Mouse (Mus musculus): ENCODE measurements around the gene Fibp.
A peak's percentile ranks its signal among the peaks of the same experiment; 100 is the strongest.
"Not testable (repeated sequence)": the region's sequence is repeated elsewhere in the genome, so short reads cannot be mapped to it uniquely, and the experiment has no call there.

Fibp gene

DNA sequence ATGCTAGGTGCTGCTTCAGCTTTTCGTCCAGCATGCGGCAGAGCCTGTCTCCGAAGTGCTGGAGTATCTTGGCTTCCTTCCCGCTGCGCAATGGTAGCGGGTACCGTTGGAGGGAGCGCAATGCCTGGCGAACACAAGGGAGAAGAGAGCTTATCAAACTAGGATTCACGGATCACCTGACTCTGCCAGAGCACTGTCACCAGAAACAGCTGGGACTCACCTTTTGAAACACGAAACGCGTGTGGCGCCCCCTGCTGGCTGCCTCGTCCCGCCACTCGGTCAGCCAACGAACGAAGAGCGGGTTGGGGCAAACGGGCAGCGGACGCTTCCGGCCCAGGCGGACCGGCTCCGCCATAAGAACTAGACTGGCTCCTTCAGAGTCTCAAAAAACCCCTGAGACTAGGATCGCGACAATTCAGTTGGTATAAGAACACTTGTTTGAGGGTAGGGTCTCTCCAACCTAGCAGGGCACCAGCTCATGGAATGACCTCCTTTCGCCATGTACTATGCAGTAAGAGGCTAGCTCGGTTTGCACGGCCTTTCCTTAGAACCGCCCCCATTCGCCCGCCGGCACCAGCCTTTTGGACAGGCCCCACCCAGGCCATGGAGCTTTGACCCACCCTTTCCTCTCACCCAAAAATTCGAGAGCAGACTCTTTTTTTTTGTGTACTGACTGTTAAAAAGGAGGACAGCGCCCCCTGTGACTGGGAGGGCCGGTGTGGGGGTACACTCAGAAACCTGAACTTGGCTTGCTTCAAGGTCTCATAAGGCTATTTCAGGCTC lies 27.5 kb downstream of the Fibp start, which contains the start of gene Mus81:
Mus81 (minus strand) TSS at position 635 of the 783 bp plus-strand sequence.
- peak; percentile 97 for DNase-seq (ENCODE audit: low read depth, low spot score)

DNA sequence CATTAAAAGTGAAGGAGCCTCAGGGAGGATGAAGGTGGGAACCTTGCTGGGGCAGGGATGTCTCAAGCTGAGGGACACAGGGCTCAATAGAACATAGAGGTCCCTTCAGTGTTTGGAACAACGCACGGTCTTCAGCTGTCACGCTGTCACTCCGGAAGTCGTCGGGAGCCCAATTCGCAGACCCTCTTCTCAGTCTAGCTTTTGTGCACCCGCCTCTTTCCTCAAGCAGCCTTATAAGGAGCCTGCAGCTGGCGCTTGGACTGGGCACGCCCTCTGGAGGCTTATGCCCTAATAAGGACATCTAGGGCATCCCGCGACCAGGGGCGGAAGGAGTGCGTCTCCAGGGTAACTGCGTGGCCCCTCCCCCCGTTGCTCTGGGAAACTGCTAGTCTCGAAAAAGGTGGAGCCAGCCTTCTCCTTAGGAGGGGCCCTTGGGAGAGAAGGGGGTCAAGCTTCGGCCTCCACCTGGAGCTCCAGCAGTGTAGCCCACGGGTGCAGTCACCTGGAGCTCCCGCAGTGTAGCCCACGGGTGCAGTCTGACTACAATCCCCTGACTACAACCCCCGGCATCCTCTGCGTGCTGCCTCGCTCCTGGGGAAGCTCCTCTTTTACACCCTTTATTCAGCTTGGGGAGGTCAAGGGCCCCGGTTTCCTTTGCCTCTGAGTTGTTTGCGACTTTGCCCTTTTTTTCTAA lies 28.6 kb downstream of the Fibp start:
- DNase-seq (ENCODE audit: low read depth, low spot score): peak; percentile 100

DNA sequence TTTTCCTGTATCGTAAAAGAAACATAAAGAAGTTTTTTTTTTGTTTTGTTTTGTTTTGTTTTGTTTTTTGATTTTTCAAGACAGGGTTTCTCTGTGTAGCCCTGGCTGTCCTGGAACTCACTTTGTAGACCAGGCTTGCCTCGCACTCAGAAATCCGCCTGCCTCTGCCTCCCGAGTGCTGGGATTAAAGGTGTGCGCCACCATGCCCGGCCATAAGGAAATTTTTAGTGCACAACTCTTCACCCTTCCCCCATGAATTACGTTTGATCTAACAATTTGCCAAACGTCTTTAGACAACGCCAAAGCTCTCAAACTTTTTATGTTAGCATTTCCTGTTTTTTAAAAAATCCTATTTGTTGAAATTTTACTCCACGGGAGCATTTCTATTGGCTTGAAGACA lies 29.3 kb downstream of the Fibp start:
- not testable (repeated sequence) for DNase-seq (ENCODE audit: low read depth, low spot score)

DNA sequence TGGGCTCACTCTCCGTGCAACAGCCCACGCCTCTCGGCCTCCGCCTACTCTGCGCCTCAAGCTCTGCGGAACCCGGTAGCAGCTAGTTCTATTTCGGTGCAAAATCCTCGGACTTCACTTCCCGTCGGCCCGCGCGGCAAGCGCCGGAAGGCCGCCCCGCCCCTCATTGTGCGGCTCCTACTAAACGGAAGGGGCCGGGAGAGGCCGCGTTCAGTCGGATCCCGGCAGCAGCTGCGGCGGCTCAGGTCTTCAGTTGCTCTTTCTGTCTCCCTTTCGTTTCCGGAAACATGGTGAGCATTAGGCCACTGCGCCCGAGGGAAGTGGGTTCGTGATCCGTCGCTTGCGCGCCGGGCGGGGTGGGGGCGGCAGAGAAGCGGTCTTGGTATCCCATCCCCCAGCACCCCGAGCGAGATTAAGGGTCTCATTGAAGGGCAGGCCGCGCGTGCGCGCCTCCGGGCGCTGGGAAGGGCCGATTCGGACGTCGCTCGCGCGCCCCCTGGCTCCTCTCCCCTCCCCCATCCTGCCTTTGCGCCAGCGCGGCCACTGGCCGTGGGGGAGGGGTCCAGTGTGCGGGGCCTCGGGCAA lies 30.0 kb downstream of the Fibp start, which contains the start of gene Cfl1:
Cfl1 (plus strand) TSS at position 143 of the 585 bp plus-strand sequence.
- peak; percentile 98 for DNase-seq (ENCODE audit: low read depth, low spot score)

DNA sequence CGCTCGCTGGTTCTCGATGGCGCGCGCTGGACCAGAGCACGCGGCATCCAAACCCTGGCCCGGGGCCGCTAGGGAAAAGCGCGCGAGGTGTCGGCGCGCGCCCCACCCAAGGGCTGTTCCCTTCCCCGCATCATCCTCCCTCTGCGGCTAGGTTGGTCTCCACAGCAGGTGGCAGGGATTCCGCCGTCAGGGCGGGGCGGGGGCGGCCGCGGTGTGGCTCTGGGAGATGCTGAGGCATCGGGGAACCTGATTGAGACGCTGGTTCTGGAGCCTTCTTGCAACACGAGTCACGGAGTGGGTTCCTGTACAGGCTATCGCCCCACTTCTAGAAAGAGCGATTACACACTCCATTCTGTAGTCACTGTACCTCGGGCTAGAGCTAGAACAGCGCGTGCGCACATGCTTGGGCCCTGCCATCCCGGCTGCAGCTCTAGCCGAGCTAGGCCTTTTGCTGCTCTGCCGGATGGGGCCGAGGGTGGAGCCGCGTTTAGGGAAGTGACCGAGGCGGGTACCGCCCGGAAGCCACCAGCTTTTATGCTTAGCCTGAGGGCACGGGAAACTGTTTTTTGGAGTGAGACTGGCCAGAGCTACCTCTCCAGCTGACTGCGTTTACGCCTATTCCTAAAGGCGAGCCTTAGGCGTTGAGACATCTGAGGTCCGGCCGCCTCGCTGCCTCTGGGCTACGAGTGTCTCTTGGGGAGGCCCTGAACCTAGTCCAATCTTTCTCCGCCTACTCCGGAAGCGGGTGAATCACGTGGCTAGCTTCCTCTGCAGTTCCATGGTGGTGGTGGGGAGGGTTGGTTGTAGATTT lies 30.7 kb downstream of the Fibp start:
- peak; percentile 95 for DNase-seq (ENCODE audit: low read depth, low spot score)

DNA sequence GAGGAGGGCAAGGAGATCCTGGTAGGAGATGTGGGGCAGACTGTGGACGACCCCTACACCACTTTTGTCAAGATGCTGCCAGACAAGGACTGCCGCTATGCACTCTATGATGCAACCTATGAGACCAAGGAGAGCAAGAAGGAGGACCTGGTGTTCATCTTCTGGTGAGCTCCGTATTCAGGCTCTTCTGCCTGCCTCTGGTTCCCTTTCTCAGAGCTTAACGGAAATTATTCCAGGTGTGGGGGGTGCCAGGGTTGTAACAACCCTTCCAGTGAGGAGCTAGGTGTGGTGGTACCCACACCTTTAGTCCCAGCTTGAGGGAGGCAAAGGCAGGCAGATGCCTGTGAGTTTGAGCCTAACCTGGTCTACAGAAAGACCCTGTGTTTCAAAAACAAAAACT lies 32.2 kb downstream of the Fibp start:
- DNase-seq (ENCODE audit: low read depth, low spot score): no peak

DNA sequence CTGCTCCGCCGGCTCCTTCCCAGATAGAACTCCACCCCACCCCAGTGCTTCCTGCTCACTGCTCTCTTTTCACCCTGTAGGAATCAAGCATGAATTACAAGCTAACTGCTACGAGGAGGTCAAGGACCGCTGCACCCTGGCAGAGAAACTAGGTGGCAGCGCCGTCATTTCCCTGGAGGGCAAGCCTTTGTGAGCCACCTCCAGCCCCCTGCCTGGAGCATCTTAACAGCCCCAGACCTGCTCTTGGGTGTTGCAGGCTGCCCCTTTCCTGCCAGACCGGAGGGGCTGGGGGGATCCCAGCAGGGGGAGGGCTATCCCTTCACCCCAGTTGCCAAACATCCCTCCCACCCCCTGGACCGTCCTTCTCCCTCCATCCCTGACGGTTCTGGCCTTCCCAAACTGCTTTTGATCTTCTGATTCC lies 32.9 kb downstream of the Fibp start:
- not testable (repeated sequence) for DNase-seq (ENCODE audit: low read depth, low spot score)

- no peak for DNase-seq (ENCODE audit: low read depth, low spot score)
Measured at GRCm38 (mm10) chr19:5494314-5494713, 33.9 kb downstream of the Fibp start.

- DNase-seq (ENCODE audit: low read depth, low spot score): no peak
Measured at GRCm38 (mm10) chr19:5495353-5496051, 35.1 kb downstream of the Fibp start.

DNA sequence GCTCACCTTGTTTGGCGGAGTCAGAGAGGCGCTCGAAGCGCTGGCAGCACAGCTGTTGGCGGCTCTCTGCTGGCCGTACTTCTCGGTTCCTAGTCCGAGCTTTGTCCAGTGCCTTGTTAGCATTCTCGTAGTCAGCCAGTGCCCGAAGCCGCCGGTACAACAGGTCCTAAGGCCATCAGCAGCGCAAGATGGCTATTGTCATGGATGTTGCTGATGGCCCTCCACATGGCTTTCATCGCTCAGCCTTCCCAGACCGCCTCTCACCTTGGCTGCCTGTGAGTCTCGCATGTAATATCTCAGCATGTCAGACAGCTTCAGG lies 35.6 kb downstream of the Fibp start:
- no peak for DNase-seq (ENCODE audit: low read depth, low spot score)

- DNase-seq (ENCODE audit: low read depth, low spot score): no peak
Measured at GRCm38 (mm10) chr19:5500330-5500875, 40.0 kb downstream of the Fibp start.

GRCm38 (mm10) chr19:5503687-5504086 lies 43.3 kb downstream of the Fibp start, which contains the start of gene 1700020D05Rik:
Gene 1700020D05Rik, minus strand, starts transcription at chr19:5503787.
- no peak for DNase-seq (ENCODE audit: low read depth, low spot score)

- peak; percentile 99 for DNase-seq (ENCODE audit: low read depth, low spot score)
Measured at GRCm38 (mm10) chr19:5510031-5511026, 49.9 kb downstream of the Fibp start, which contains the start of gene Snx32. Gene Snx32, minus strand, starts transcription at chr19:5510538.

DNA sequence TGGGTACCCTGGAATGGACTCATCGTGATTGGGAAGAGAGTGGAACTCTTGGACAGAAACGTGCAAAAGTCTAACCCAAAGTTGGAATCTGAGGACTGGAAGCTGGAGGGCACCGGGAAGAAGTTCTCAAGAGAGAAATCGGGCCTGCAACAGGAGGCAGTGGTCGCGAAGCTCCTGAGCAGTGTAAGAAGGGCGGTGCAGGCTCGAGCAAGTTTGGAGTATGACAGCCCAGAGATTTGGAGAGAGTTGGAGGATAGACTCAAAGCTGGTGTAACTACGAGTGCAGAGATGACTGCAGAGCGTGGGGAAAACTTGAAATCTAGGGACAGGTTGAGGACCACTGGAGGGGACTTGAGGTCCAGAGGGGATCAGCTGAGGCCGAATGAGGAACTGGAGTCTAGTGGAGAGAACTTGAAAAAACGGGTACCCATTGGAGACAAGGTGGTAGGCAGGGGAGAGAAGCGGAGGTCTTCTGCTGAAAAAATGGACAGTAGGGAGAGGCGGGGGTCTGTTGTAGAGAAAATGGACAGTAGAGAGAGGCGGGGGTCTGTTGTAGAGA lies 50.7 kb downstream of the Fibp start:
- no peak for DNase-seq (ENCODE audit: low read depth, low spot score)

GRCm38 (mm10) chr19:5512091-5513004 lies 51.9 kb downstream of the Fibp start:
- peak; percentile 71 for DNase-seq (ENCODE audit: low read depth, low spot score)

GRCm38 (mm10) chr19:5513005-5513349 lies 52.6 kb downstream of the Fibp start:
- DNase-seq (ENCODE audit: low read depth, low spot score): no peak

Data from A20 (cell line).